Mouse (Mus musculus): ENCODE results near the gene Sinhcaf.

GRCm38 (mm10) chr6:148934961-148935590, 11.2 kb downstream of the Sinhcaf start:
- TF ChIP-seq CTCF (IDR thresholded peaks at IDR 0.05; ENCODE audit: insufficient read depth, low read depth, low read length): no peak
- TF ChIP-seq POLR2A (IDR thresholded peaks at IDR 0.05; ENCODE audit: insufficient read depth, low read depth, low read length): no peak
